Mouse (Mus musculus): ENCODE measurements around the gene Smpd2. TPM values are rescaled to one million over a fixed set of nuclear protein-coding genes. Genes with fewer than 3 reads are reported as not detected.

The Smpd2 gene
- 70.4 and 79.8 TPM in 2 replicates for polyA plus RNA-seq (2015; fragmentation: Nextera tagmentation; extraction: Ambion mirVana)

- under 1% methylated on average over 50 of the region's 50 CpGs for WGBS
- DNase-seq (ENCODE audit: low spot score) (peak; percentile 97), ATAC-seq (replicated peaks; ENCODE audit: low FRiP score, low read depth) (peak; percentile 91)
- Histone ChIP-seq H3K4me3 (replicated peaks; ENCODE audit: low read depth, low read length) (peak within 1 kb of the TSS; percentile 62), H3K4me2 (ENCODE audit: low read length) (peak within 1 kb of the TSS; percentile 98), H3K36me3 (ENCODE audit: insufficient read depth, low read length) (peaks cover 20% of the 10 kb centered on the region), H3K27me3 (ENCODE audit: insufficient read depth, low read length) (no peaks in the 10 kb centered on the region), H3K4me1 (replicated peaks; ENCODE audit: insufficient read depth, low read length) (peaks cover 13% of the 10 kb centered on the region), H3K9me3 (replicated peaks; ENCODE audit: low read length) (no peaks in the 10 kb centered on the region), H3K27ac (peak within 1 kb of the TSS; percentile 84), H3K9ac (ENCODE audit: low read depth, low read length) (peak within 1 kb of the TSS; percentile 69)
- TF ChIP-seq CTCF (IDR thresholded peaks at IDR 0.05; ENCODE audit: low read depth): peak; percentile 12
Observed at GRCm38 (mm10) chr10:41489708-41490517, at the start of gene Smpd2, which contains the start of gene Ppil6. Gene Smpd2 (minus strand): TSS chr10:41490369. Gene Ppil6 (plus strand): TSS chr10:41490439.

- Histone ChIP-seq H3K27me3 (ENCODE audit: insufficient read depth, low read length) (no peaks in the 10 kb centered on the region), H3K9ac (ENCODE audit: low read depth, low read length) (no peak overlapping the region), H3K4me2 (ENCODE audit: low read length) (no peak overlapping the region), H3K4me3 (replicated peaks; ENCODE audit: low read depth, low read length) (no peak overlapping the region), H3K27ac (no peak overlapping the region), H3K36me3 (ENCODE audit: insufficient read depth, low read length) (peaks cover 4% of the 10 kb centered on the region; the same call in 1 of the 2 replicates), H3K4me1 (replicated peaks; ENCODE audit: insufficient read depth, low read length) (no peaks in the 10 kb centered on the region), H3K9me3 (replicated peaks; ENCODE audit: low read length) (no peaks in the 10 kb centered on the region)
- ATAC-seq (replicated peaks; ENCODE audit: low FRiP score, low read depth) (no peak), DNase-seq (ENCODE audit: low spot score) (no peak)
- no peak for TF ChIP-seq CTCF (IDR thresholded peaks at IDR 0.05; ENCODE audit: low read depth)
- 93% methylated on average over 4 of the region's 4 CpGs for WGBS
Observed at GRCm38 (mm10) chr10:41538986-41539385, 48.8 kb upstream of the Smpd2 start.

GRCm38 (mm10) chr10:41537983-41538330, 47.8 kb upstream of the Smpd2 start:
- Histone ChIP-seq H3K27me3 (ENCODE audit: insufficient read depth, low read length) (no peaks in the 10 kb centered on the region), H3K9me3 (replicated peaks; ENCODE audit: low read length) (no peaks in the 10 kb centered on the region), H3K4me1 (replicated peaks; ENCODE audit: insufficient read depth, low read length) (no peaks in the 10 kb centered on the region), H3K36me3 (ENCODE audit: insufficient read depth, low read length) (peaks cover 12% of the 10 kb centered on the region; the same call in 1 of the 2 replicates), H3K4me2 (ENCODE audit: low read length) (no peak overlapping the region), H3K27ac (no peak overlapping the region), H3K9ac (ENCODE audit: low read depth, low read length) (no peak overlapping the region), H3K4me3 (replicated peaks; ENCODE audit: low read depth, low read length) (no peak overlapping the region)
- DNase-seq (ENCODE audit: low spot score): no peak
- no peak for ATAC-seq (replicated peaks; ENCODE audit: low FRiP score, low read depth)
- 95% methylated on average over 3 of the region's 3 CpGs for WGBS
- TF ChIP-seq CTCF (IDR thresholded peaks at IDR 0.05; ENCODE audit: low read depth): no peak

GRCm38 (mm10) chr10:41537226-41537982, 47.2 kb upstream of the Smpd2 start:
- Histone ChIP-seq H3K4me3 (replicated peaks; ENCODE audit: low read depth, low read length) (no peak overlapping the region), H3K27me3 (ENCODE audit: insufficient read depth, low read length) (no peaks in the 10 kb centered on the region), H3K4me1 (replicated peaks; ENCODE audit: insufficient read depth, low read length) (no peaks in the 10 kb centered on the region), H3K9me3 (replicated peaks; ENCODE audit: low read length) (no peaks in the 10 kb centered on the region), H3K36me3 (ENCODE audit: insufficient read depth, low read length) (peaks cover 15% of the 10 kb centered on the region; the same call in 1 of the 2 replicates), H3K4me2 (ENCODE audit: low read length) (no peak overlapping the region), H3K27ac (no peak overlapping the region), H3K9ac (ENCODE audit: low read depth, low read length) (no peak overlapping the region)
- no peak for ATAC-seq (replicated peaks; ENCODE audit: low FRiP score, low read depth)
- no peak for DNase-seq (ENCODE audit: low spot score)
- 96% methylated on average over 4 of the region's 4 CpGs for WGBS
- no peak for TF ChIP-seq CTCF (IDR thresholded peaks at IDR 0.05; ENCODE audit: low read depth)

GRCm38 (mm10) chr10:41536714-41537113, 46.5 kb upstream of the Smpd2 start:
- Histone ChIP-seq H3K4me1 (replicated peaks; ENCODE audit: insufficient read depth, low read length) (no peaks in the 10 kb centered on the region), H3K9me3 (replicated peaks; ENCODE audit: low read length) (no peaks in the 10 kb centered on the region), H3K4me2 (ENCODE audit: low read length) (no peak overlapping the region), H3K36me3 (ENCODE audit: insufficient read depth, low read length) (peaks cover 17% of the 10 kb centered on the region; the same call in 1 of the 2 replicates), H3K4me3 (replicated peaks; ENCODE audit: low read depth, low read length) (no peak overlapping the region), H3K9ac (ENCODE audit: low read depth, low read length) (no peak overlapping the region), H3K27ac (no peak overlapping the region), H3K27me3 (ENCODE audit: insufficient read depth, low read length) (no peaks in the 10 kb centered on the region)
- no peak for DNase-seq (ENCODE audit: low spot score)
- no peak for TF ChIP-seq CTCF (IDR thresholded peaks at IDR 0.05; ENCODE audit: low read depth)
- 86% methylated on average over 1 of the region's 1 CpGs for WGBS
- no peak for ATAC-seq (replicated peaks; ENCODE audit: low FRiP score, low read depth)

GRCm38 (mm10) chr10:41535991-41536390, 45.8 kb upstream of the Smpd2 start:
- DNase-seq (ENCODE audit: low spot score) (no peak), ATAC-seq (replicated peaks; ENCODE audit: low FRiP score, low read depth) (no peak)
- Histone ChIP-seq H3K9me3 (replicated peaks; ENCODE audit: low read length) (no peaks in the 10 kb centered on the region), H3K9ac (ENCODE audit: low read depth, low read length) (no peak overlapping the region), H3K27ac (no peak overlapping the region), H3K4me1 (replicated peaks; ENCODE audit: insufficient read depth, low read length) (no peaks in the 10 kb centered on the region), H3K4me3 (replicated peaks; ENCODE audit: low read depth, low read length) (no peak overlapping the region), H3K4me2 (ENCODE audit: low read length) (no peak overlapping the region), H3K36me3 (ENCODE audit: insufficient read depth, low read length) (peaks cover 17% of the 10 kb centered on the region; the same call in 1 of the 2 replicates), H3K27me3 (ENCODE audit: insufficient read depth, low read length) (no peaks in the 10 kb centered on the region)
- WGBS: 95% methylated on average over 2 of the region's 2 CpGs
- no peak for TF ChIP-seq CTCF (IDR thresholded peaks at IDR 0.05; ENCODE audit: low read depth)

Data from kidney, postnatal 0 days (tissue).